Mouse (Mus musculus): Measurements from ENCODE around the gene Ints5. TPM values are rescaled to one million over a fixed set of nuclear protein-coding genes. Genes with fewer than 3 reads are reported as not detected.

Gene Ints5
- total RNA-seq, 2 experiments from 2014 or later = 26.1 to 27.0 TPM

Small RNA genes within 50 kb of the gene (microRNA-seq; reads per million reads assigned to microRNA genes)
- 0 reads per million in 2 experiments for gene Mir5136

Other genes with a start within 250 kb of the Ints5 start
- gene Chrm1, start 229.2 kb upstream of the Ints5 start, total RNA-seq (2021) = 100 to 1,000 TPM; 188 to 200 TPM
- gene Slc3a2, start 169.6 kb upstream of the Ints5 start, total RNA-seq (2021) = 100 to 1,000 TPM; 155 to 170 TPM
- gene Wdr74, start 157.2 kb upstream of the Ints5 start, total RNA-seq (2021) = 10 to 100 TPM; 43.9 to 53.6 TPM
- gene 1700092M07Rik, start 152.3 kb upstream of the Ints5 start, total RNA-seq (2021) = 1 to 10 TPM in 1 of 2 experiments, not detected in 1; 1.5 TPM
- gene Stx5a, start 151.6 kb upstream of the Ints5 start, total RNA-seq (2021) = 10 to 100 TPM; 59.9 to 70.7 TPM
- 10 to 100 TPM; 75.4 to 95.3 TPM for gene Nxf1, start 135.9 kb upstream of the Ints5 start, total RNA-seq (2021)
- 100 to 1,000 TPM in 1 of 2 experiments, 10 to 100 TPM in 1; 92.1 to 101 TPM for gene Tmem223, start 122.0 kb upstream of the Ints5 start, total RNA-seq (2021)
- gene Tmem179b, start 118.5 kb upstream of the Ints5 start, total RNA-seq (2021) = 10 to 100 TPM in 1 of 2 experiments, 1 to 10 TPM in 1; 8.5 to 10.1 TPM
- 10 to 100 TPM; 13.8 to 14.1 TPM for gene Taf6l, start 106.6 kb upstream of the Ints5 start, total RNA-seq (2021)
- gene Polr2g, start 94.4 kb upstream of the Ints5 start, total RNA-seq (2021) = 100 to 1,000 TPM; 112 to 130 TPM
- 1 to 10 TPM; 6.4 to 6.6 TPM for gene Zbtb3, start 90.5 kb upstream of the Ints5 start, total RNA-seq (2021)
- gene Ttc9c, start 73.7 kb upstream of the Ints5 start, total RNA-seq (2021) = 10 to 100 TPM; 35.3 to 36.4 TPM
- 100 to 1,000 TPM; 109 to 120 TPM for gene Hnrnpul2, start 73.0 kb upstream of the Ints5 start, total RNA-seq (2021)
- gene AC129217.1, start 63.2 kb upstream of the Ints5 start, total RNA-seq (2021) = 1 to 10 TPM in 1 of 2 experiments, not detected in 1; 4.5 TPM
- gene Bscl2, start 55.5 kb upstream of the Ints5 start, total RNA-seq (2021) = 100 to 1,000 TPM; 103 to 111 TPM
- gene Gng3, start 53.8 kb upstream of the Ints5 start, total RNA-seq (2021) = 100 to 1,000 TPM; 188 to 192 TPM
- gene Lrrn4cl, start 42.2 kb upstream of the Ints5 start, total RNA-seq (2021) = under 1 TPM; 0.28 to 0.47 TPM
- gene Ubxn1, start 21.5 kb upstream of the Ints5 start, total RNA-seq (2021) = 10 to 100 TPM; 92.2 to 98.9 TPM
- 10 to 100 TPM; 31.2 to 36.4 TPM for gene Uqcc3, start 12.1 kb upstream of the Ints5 start, total RNA-seq (2021)
- gene Lbhd1, start 9.3 kb upstream of the Ints5 start, total RNA-seq (2021) = 10 to 100 TPM; 10.1 to 16.2 TPM
- gene Gm49403, start 9.1 kb upstream of the Ints5 start, total RNA-seq (2021) = not detected
- gene 1810009A15Rik, start 4.2 kb upstream of the Ints5 start, total RNA-seq (2021) = 10 to 100 TPM; 22.0 to 25.7 TPM
- 1 to 10 TPM; 1.6 to 2.2 TPM for gene Gm49416, start 4.1 kb upstream of the Ints5 start, total RNA-seq (2021)
- 100 to 1,000 TPM; 116 to 122 TPM for gene Ganab, start 5.1 kb downstream of the Ints5 start, total RNA-seq (2021)
- gene B3gat3, start 27.4 kb downstream of the Ints5 start, total RNA-seq (2021) = 100 to 1,000 TPM; 169 to 172 TPM
- gene Rom1, start 36.4 kb downstream of the Ints5 start, total RNA-seq (2021) = 1 to 10 TPM; 4.8 to 6.4 TPM
- 10 to 100 TPM in 1 of 2 experiments, 1 to 10 TPM in 1; 9.1 to 11.1 TPM for gene Eml3, start 36.5 kb downstream of the Ints5 start, total RNA-seq (2021)
- 10 to 100 TPM; 51.2 to 58.4 TPM for gene Mta2, start 48.9 kb downstream of the Ints5 start, total RNA-seq (2021)
- 10 to 100 TPM; 19.4 to 20.1 TPM for gene Tut1, start 60.8 kb downstream of the Ints5 start, total RNA-seq (2021)
- gene Eef1g, start 74.0 kb downstream of the Ints5 start, total RNA-seq (2021) = 100 to 1,000 TPM; 215 to 256 TPM
- gene Ahnak, start 96.3 kb downstream of the Ints5 start, total RNA-seq (2021) = 10 to 100 TPM; 14.7 to 15.7 TPM
- gene Scgb1a1, start 195.0 kb downstream of the Ints5 start, total RNA-seq (2021) = not detected
- 100 to 1,000 TPM; 142 to 167 TPM for gene Asrgl1, start 242.6 kb downstream of the Ints5 start, total RNA-seq (2021)